In genomic region chr2:173257610-173258009, GRCm38 (mm10) we compare ENCODE assay signal across 8 mouse cellular contexts. TPM values are rescaled to one million over a fixed set of nuclear protein-coding genes. Genes with fewer than 3 reads are reported as not detected.
DNase-seq lines count a peak whose midpoint lies in the region; ATAC-seq lines count a peak whose summit lies in the region.

No protein-coding gene starts in this region.

- H3K27me3 ChIP-seq in kidney, embryonic 16.5 days (ENCODE audit: insufficient read depth, low read length), result no peaks in the 10 kb centered on the region
- peaks cover 14% of the 10 kb centered on the region; the same call in 1 of the 2 replicates for H3K27me3 ChIP-seq in embryonic facial prominence, embryonic 10.5 days (replicated peaks; ENCODE audit: low read depth, poor library complexity, severe bottlenecking)

- H3K36me3 ChIP-seq in kidney, embryonic 16.5 days (ENCODE audit: insufficient read depth, low read length), result no peaks in the 10 kb centered on the region
- H3K36me3 ChIP-seq in embryonic facial prominence, embryonic 10.5 days (replicated peaks), result no peaks in the 10 kb centered on the region; the same call in 1 of the 2 replicates

- peaks cover 90% of the 10 kb centered on the region for H3K4me1 ChIP-seq in kidney, embryonic 16.5 days (ENCODE audit: insufficient read depth, low read length)
- peaks cover 99% of the 10 kb centered on the region for H3K4me1 ChIP-seq in embryonic facial prominence, embryonic 10.5 days

- no peak for ATAC-seq in kidney, embryonic 16.5 days (ENCODE audit: low FRiP score, low TSS enrichment)

- no peak overlapping the region for H3K27ac ChIP-seq in kidney, embryonic 16.5 days (ENCODE audit: low read length)
- 0 out of 2 replicates have a peak overlapping the region, but pooled peaks have one; percentile 14 for H3K27ac ChIP-seq in embryonic facial prominence, embryonic 10.5 days (replicated peaks)

- no peak overlapping the region for H3K4me2 ChIP-seq in kidney, embryonic 16.5 days (replicated peaks; ENCODE audit: low read depth, low read length)

- 57% methylated on average over 7 of the region's 7 CpGs for WGBS in kidney, embryonic 16.5 days
- WGBS in embryonic facial prominence, embryonic 10.5 days, result 59% methylated on average over 7 of the region's 7 CpGs

- no peak overlapping the region for H3K4me3 ChIP-seq in kidney, embryonic 16.5 days (ENCODE audit: low read length)
- H3K4me3 ChIP-seq in embryonic facial prominence, embryonic 10.5 days, result no peak overlapping the region

- peak; percentile 91 for DNase-seq in kidney, adult 11 months
- DNase-seq in embryonic facial prominence, embryonic 10.5 days (ENCODE audit: low spot score), result no peak
- DNase-seq in heart, adult 8-10 months (ENCODE audit: low spot score), result peak; percentile 79
- DNase-seq in kidney, postnatal 36 days, result peak; percentile 93 to 94
- peak; percentile 83 for DNase-seq in lung, postnatal 25 days (ENCODE audit: low spot score)
- DNase-seq in testis, postnatal 14 days (ENCODE audit: low spot score), result peak; percentile 72
- no peak for DNase-seq in thymus, adult 18-20 months

- no peaks in the 10 kb centered on the region for H3K9me3 ChIP-seq in kidney, embryonic 16.5 days (ENCODE audit: low read length)
- H3K9me3 ChIP-seq in embryonic facial prominence, embryonic 10.5 days, result no peaks in the 10 kb centered on the region

- no peak overlapping the region for H3K9ac ChIP-seq in kidney, embryonic 16.5 days (replicated peaks; ENCODE audit: low read length)

RNA-seq across cellular contexts. Expression of gene Pmepa1, which starts 18.7 kb away (rescaled TPM):
- 4.3 and 4.8 TPM in 2 replicates for polyA plus RNA-seq in kidney, embryonic 16.5 days (2015; fragmentation: Nextera tagmentation; extraction: Ambion mirVana)
- polyA plus RNA-seq in embryonic facial prominence, embryonic 10.5 days (2016; fragmentation: Nextera tagmentation; extraction: Ambion mirVana), result 1.4 and 2.1 TPM in 2 replicates
- total RNA-seq in heart, adult 8-10 months (2022), result 10 to 100 TPM; 24.5 to 31.5 (median 27.0) TPM

RNA-seq across cellular contexts. Expression of gene Zbp1, which starts 38.9 kb away (rescaled TPM):
- polyA plus RNA-seq in kidney, embryonic 16.5 days (2015; fragmentation: Nextera tagmentation; extraction: Ambion mirVana), result 0.67 TPM in 1 of 2 replicates, not detected in the other
- not detected in 2 replicates for polyA plus RNA-seq in embryonic facial prominence, embryonic 10.5 days (2016; fragmentation: Nextera tagmentation; extraction: Ambion mirVana)
- total RNA-seq in heart, adult 8-10 months (2022), result under 1 TPM in 3 of 4 experiments, not detected in 1; 0.31 to 0.52 (median 0.46) TPM

Comparison
In these comparisons a context has a peak if more than half of its experiments do, and no peak if none do; other contexts are left out.
1. DNase-seq: peak in kidney, adult 11 months (single experiment), heart, adult 8-10 months (single experiment), kidney, postnatal 36 days (2 of 2), lung, postnatal 25 days (single experiment) and testis, postnatal 14 days (single experiment); none in embryonic facial prominence, embryonic 10.5 days (single experiment) and thymus, adult 18-20 months (0 of 2).